In the genomic region with DNA sequence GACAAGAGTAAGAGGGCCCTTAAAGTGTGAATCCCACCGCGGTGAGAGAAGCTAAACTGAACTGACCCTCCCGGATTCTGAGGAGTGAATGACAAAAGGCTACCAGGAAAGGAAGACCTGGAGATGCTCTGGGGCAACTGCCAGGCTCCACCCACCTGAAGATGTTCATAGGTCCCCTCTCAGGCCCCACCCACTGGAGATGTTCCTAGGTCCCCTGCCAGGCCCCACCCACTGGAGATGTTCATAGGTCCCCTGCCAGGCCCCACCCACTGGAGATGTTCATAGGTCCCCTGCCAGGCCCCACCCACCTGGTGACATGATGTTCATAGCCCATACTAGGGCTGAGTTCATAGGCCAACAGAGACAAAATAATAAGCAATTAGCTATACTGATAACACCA, we compare ENCODE assay signal across 21 mouse cellular contexts. TPM values are rescaled to one million over a fixed set of nuclear protein-coding genes. Genes with fewer than 3 reads are reported as not detected.
A peak's percentile ranks its signal among the peaks of the same experiment; 100 is the strongest.
DNase-seq lines count a peak whose midpoint lies in the region; ATAC-seq lines count a peak whose summit lies in the region.
"Had no signal": no experiment of that assay in that cellular context is flagged by ENCODE, and none has a peak within 500 bp of the region (broad histone marks: within the 10 kb centered on the region; RNA-seq: fewer than 3 reads in every experiment).

No protein-coding gene starts in this region.

- no peak overlapping the region for H3K4me2 ChIP-seq in midbrain, embryonic 11.5 days
- H3K4me2 ChIP-seq in midbrain, embryonic 13.5 days (replicated peaks) = no peak overlapping the region
- H3K4me2 ChIP-seq: embryonic facial prominence, embryonic 12.5 days; forebrain, embryonic 13.5 days; forebrain, embryonic 15.5 days had no signal

- peak; percentile 53 for DNase-seq in midbrain, embryonic 11.5 days (ENCODE audit: low spot score, missing footprints)
- DNase-seq in ES-CJ7 (ENCODE audit: low read depth, low spot score) (peak; percentile 76), R1 (ENCODE audit: low read depth, low spot score) (peak; percentile 91)
- no peak for DNase-seq in B cell, adult 2 months
- no peak for DNase-seq in adrenal gland, adult 18-20 months (ENCODE audit: low spot score in 2 of 2)
- DNase-seq: adrenal gland, adult 8-10 months; adrenal gland, postnatal 14 days; adrenal gland, postnatal 36 days; cerebellum, adult 11-12 months; cerebellum, adult 2 months; cerebellum, adult 9-10 months; cerebellum, postnatal 25 days; forebrain, postnatal 0 days had no signal

- no peak overlapping the region for H3K27ac ChIP-seq in midbrain, embryonic 11.5 days (ENCODE audit: low read depth, low read length)
- no peak overlapping the region for H3K27ac ChIP-seq in midbrain, embryonic 13.5 days
- H3K27ac ChIP-seq: embryonic facial prominence, embryonic 10.5 days; embryonic facial prominence, embryonic 12.5 days; forebrain, embryonic 13.5 days; forebrain, embryonic 15.5 days had no signal

- no peak overlapping the region for H3K9ac ChIP-seq in midbrain, embryonic 11.5 days (ENCODE audit: low read length)
- H3K9ac ChIP-seq in midbrain, embryonic 13.5 days (replicated peaks) = no peak overlapping the region
- H3K9ac ChIP-seq: embryonic facial prominence, embryonic 12.5 days; forebrain, embryonic 13.5 days; forebrain, embryonic 15.5 days; forebrain, postnatal 0 days had no signal

- peaks cover 15% of the 10 kb centered on the region for H3K4me1 ChIP-seq in midbrain, embryonic 11.5 days (ENCODE audit: control insufficient read depth, insufficient read depth, low read length)
- peaks cover 22% of the 10 kb centered on the region for H3K4me1 ChIP-seq in midbrain, embryonic 13.5 days (replicated peaks)

- no peaks in the 10 kb centered on the region for H3K27me3 ChIP-seq in midbrain, embryonic 11.5 days (ENCODE audit: control insufficient read depth, insufficient read depth, low read length)
- no peaks in the 10 kb centered on the region for H3K27me3 ChIP-seq in midbrain, embryonic 13.5 days
- H3K27me3 ChIP-seq: CH12.LX; forebrain, embryonic 13.5 days; forebrain, embryonic 15.5 days had no signal

- H3K4me3 ChIP-seq in midbrain, embryonic 11.5 days (ENCODE audit: low read depth, low read length) = no peak overlapping the region
- no peak overlapping the region for H3K4me3 ChIP-seq in midbrain, embryonic 13.5 days (replicated peaks)
- H3K4me3 ChIP-seq: embryonic facial prominence, embryonic 10.5 days; embryonic facial prominence, embryonic 12.5 days; forebrain, embryonic 13.5 days; forebrain, embryonic 15.5 days had no signal

- no peaks in the 10 kb centered on the region; the same call in 1 of the 2 replicates for H3K9me3 ChIP-seq in midbrain, embryonic 11.5 days (ENCODE audit: control insufficient read depth, low read length)
- no peaks in the 10 kb centered on the region for H3K9me3 ChIP-seq in midbrain, embryonic 13.5 days
- H3K9me3 ChIP-seq: embryonic facial prominence, embryonic 12.5 days; forebrain, embryonic 13.5 days; forebrain, embryonic 15.5 days had no signal

- WGBS in midbrain, embryonic 11.5 days = 69% methylated on average over 3 of the region's 3 CpGs
- 72% methylated on average over 3 of the region's 3 CpGs for WGBS in midbrain, embryonic 13.5 days

- ATAC-seq in midbrain, embryonic 11.5 days (ENCODE audit: low FRiP score) = no peak
- no peak for ATAC-seq in midbrain, embryonic 13.5 days
- ATAC-seq: CD4-positive, CD25-positive, alpha-beta regulatory T cell, adult 4 months; forebrain, embryonic 13.5 days; forebrain, embryonic 15.5 days; forebrain, postnatal 0 days had no signal

- H3K36me3 ChIP-seq in midbrain, embryonic 11.5 days (ENCODE audit: control insufficient read depth, insufficient read depth, low read length) = no peaks in the 10 kb centered on the region
- H3K36me3 ChIP-seq in midbrain, embryonic 13.5 days = no peaks in the 10 kb centered on the region
- H3K36me3 ChIP-seq: embryonic facial prominence, embryonic 10.5 days; embryonic facial prominence, embryonic 12.5 days; forebrain, embryonic 15.5 days had no signal

RNA-seq across cellular contexts. Expression of a gene that starts 54.5 kb away (rescaled TPM):
- 0.23 and 0.36 TPM in 2 replicates for polyA plus RNA-seq in midbrain, embryonic 11.5 days (2014; fragmentation: Nextera tagmentation; extraction: Ambion mirVana)
- polyA plus RNA-seq in midbrain, embryonic 13.5 days (2015; fragmentation: Nextera tagmentation; extraction: Ambion mirVana) = 1.2 and 1.3 TPM in 2 replicates
- total RNA-seq in adrenal gland, adult 18-20 months (2021) = under 1 TPM in 1 of 2 experiments, not detected in 1; 0.06 TPM
- total RNA-seq: adrenal gland, postnatal 14 days; CH12.LX; MEL had no signal
- polyA plus RNA-seq: CD4-positive, CD25-positive, alpha-beta regulatory T cell, adult 4 months had no signal

Comparison
In these comparisons a context has a peak if more than half of its experiments do, and no peak if none do; other contexts are left out.
1. DNase-seq: peak in midbrain, embryonic 11.5 days (single experiment), ES-CJ7 (single experiment) and R1 (single experiment); none in B cell, adult 2 months (0 of 2) and adrenal gland, adult 18-20 months (0 of 2).